Mouse (Mus musculus): ENCODE results near the gene Dalrd3. TPM values are rescaled to one million over a fixed set of nuclear protein-coding genes. Genes with fewer than 3 reads are reported as not detected.
A peak's percentile ranks its signal among the peaks of the same experiment; 100 is the strongest.
"Not testable (repeated sequence)": the region's sequence is repeated elsewhere in the genome, so short reads cannot be mapped to it uniquely, and the experiment has no call there.

Dalrd3 gene
- polyA plus RNA-seq, 1 experiment from 2014 or later = 222 TPM

- 96% methylated on average over 5 of the region's 5 CpGs for WGBS
- not testable (repeated sequence) for H3K27me3 ChIP-seq (ENCODE audit: insufficient read depth, poor library complexity, severe bottlenecking); H3K9me3 ChIP-seq; H3K27ac ChIP-seq; H3K4me1 ChIP-seq (replicated peaks); DNase-seq (ENCODE audit: low spot score); H3K4me3 ChIP-seq
- peaks cover 100% of the 10 kb centered on the region for H3K36me3 ChIP-seq
These were observed 38.2 kb downstream of the Dalrd3 start for GRCm38 (mm10) chr9:108607929-108608328.

- H3K4me3 ChIP-seq = no peak overlapping the region
- peaks cover 99% of the 10 kb centered on the region for H3K36me3 ChIP-seq
- peaks cover 3% of the 10 kb centered on the region; the same call in 1 of the 2 replicates for H3K4me1 ChIP-seq (replicated peaks)
- no peak for DNase-seq (ENCODE audit: low spot score)
- WGBS = 89% methylated on average over 4 of the region's 4 CpGs
- H3K27me3 ChIP-seq (ENCODE audit: insufficient read depth, poor library complexity, severe bottlenecking) = no peaks in the 10 kb centered on the region
- H3K9me3 ChIP-seq = no peaks in the 10 kb centered on the region
- no peak overlapping the region for H3K27ac ChIP-seq
These were observed 39.2 kb downstream of the Dalrd3 start for GRCm38 (mm10) chr9:108608889-108609288.

GRCm38 (mm10) chr9:108611488-108611887, 41.8 kb downstream of the Dalrd3 start:
- peaks cover 99% of the 10 kb centered on the region for H3K36me3 ChIP-seq
- no peak for DNase-seq (ENCODE audit: low spot score)

GRCm38 (mm10) chr9:108617301-108617700, 47.6 kb downstream of the Dalrd3 start:
- no peak for DNase-seq (ENCODE audit: low spot score)
- H3K9me3 ChIP-seq = no peaks in the 10 kb centered on the region
- H3K27ac ChIP-seq = no peak overlapping the region
- WGBS = 95% methylated on average over 1 of the region's 1 CpGs
- H3K4me1 ChIP-seq (replicated peaks) = no peaks in the 10 kb centered on the region
- H3K27me3 ChIP-seq (ENCODE audit: insufficient read depth, poor library complexity, severe bottlenecking) = no peaks in the 10 kb centered on the region
- no peak overlapping the region for H3K4me3 ChIP-seq
- H3K36me3 ChIP-seq = peaks cover 90% of the 10 kb centered on the region

More at GRCm38 (mm10) chr9:108611488-108611887, 41.8 kb downstream of the Dalrd3 start:
- Histone ChIP-seq H3K27me3 (ENCODE audit: insufficient read depth, poor library complexity, severe bottlenecking) (no peaks in the 10 kb centered on the region), H3K4me3 (no peak overlapping the region), H3K9me3 (no peaks in the 10 kb centered on the region), H3K27ac (no peak overlapping the region), H3K4me1 (replicated peaks) (no peaks in the 10 kb centered on the region)
- WGBS = 95% methylated on average over 10 of the region's 10 CpGs

MicroRNAs within 50 kb of the gene (microRNA counts, 519-probe panel; counts per million panel counts)
- microRNA mmu-miR-191 = 3,734 counts per million, percentile 87 among the panel's probes with 10 or more counts
- microRNA mmu-miR-425 = 1,255 counts per million, percentile 77 among the panel's probes with 10 or more counts

Other genes starting within 250 kb of the Dalrd3 start
- 816 and 892 TPM in 2 replicates for gene Gpx1, start 231.0 kb upstream of the Dalrd3 start, polyA plus RNA-seq (2016; fragmentation: Nextera tagmentation; extraction: Ambion mirVana)
- 124 and 128 TPM in 2 replicates for gene Usp4, start 222.0 kb upstream of the Dalrd3 start, polyA plus RNA-seq (2016; fragmentation: Nextera tagmentation; extraction: Ambion mirVana)
- gene 1700102P08Rik, start 177.1 kb upstream of the Dalrd3 start, polyA plus RNA-seq (2016; fragmentation: Nextera tagmentation; extraction: Ambion mirVana) = 0.58 and 0.69 TPM in 2 replicates
- 1.0 and 1.2 TPM in 2 replicates for gene Ccdc36, start 141.4 kb upstream of the Dalrd3 start, polyA plus RNA-seq (2016; fragmentation: Nextera tagmentation; extraction: Ambion mirVana)
- not detected in 2 replicates for gene BC048562, start 133.4 kb upstream of the Dalrd3 start, polyA plus RNA-seq (2016; fragmentation: Nextera tagmentation; extraction: Ambion mirVana)
- gene Ccdc71, start 109.4 kb upstream of the Dalrd3 start, polyA plus RNA-seq (2016; fragmentation: Nextera tagmentation; extraction: Ambion mirVana) = 56.1 and 56.9 TPM in 2 replicates
- gene Klhdc8b, start 108.3 kb upstream of the Dalrd3 start, polyA plus RNA-seq (2016; fragmentation: Nextera tagmentation; extraction: Ambion mirVana) = 29.5 and 41.3 TPM in 2 replicates
- 40.8 and 41.0 TPM in 2 replicates for gene Lamb2, start 90.2 kb upstream of the Dalrd3 start, polyA plus RNA-seq (2016; fragmentation: Nextera tagmentation; extraction: Ambion mirVana)
- gene Usp19, start 79.3 kb upstream of the Dalrd3 start, polyA plus RNA-seq (2016; fragmentation: Nextera tagmentation; extraction: Ambion mirVana) = 86.5 and 87.8 TPM in 2 replicates
- gene Qars, start 62.2 kb upstream of the Dalrd3 start, polyA plus RNA-seq (2016; fragmentation: Nextera tagmentation; extraction: Ambion mirVana) = 103 and 112 TPM in 2 replicates
- 153 and 168 TPM in 2 replicates for gene Qrich1, start 53.1 kb upstream of the Dalrd3 start, polyA plus RNA-seq (2016; fragmentation: Nextera tagmentation; extraction: Ambion mirVana)
- 185 and 214 TPM in 2 replicates for gene Impdh2, start 9.6 kb upstream of the Dalrd3 start, polyA plus RNA-seq (2016; fragmentation: Nextera tagmentation; extraction: Ambion mirVana)
- 57.0 and 69.3 TPM in 2 replicates for gene Ndufaf3, start 2.5 kb upstream of the Dalrd3 start, polyA plus RNA-seq (2016; fragmentation: Nextera tagmentation; extraction: Ambion mirVana)
- 166 and 233 TPM in 2 replicates for gene Wdr6, start 8.9 kb downstream of the Dalrd3 start, polyA plus RNA-seq (2016; fragmentation: Nextera tagmentation; extraction: Ambion mirVana)
- 7.3 and 12.2 TPM in 2 replicates for gene P4htm, start 27.8 kb downstream of the Dalrd3 start, polyA plus RNA-seq (2016; fragmentation: Nextera tagmentation; extraction: Ambion mirVana)
- gene Arih2, start 79.5 kb downstream of the Dalrd3 start, polyA plus RNA-seq (2016; fragmentation: Nextera tagmentation; extraction: Ambion mirVana) = 56.4 and 58.8 TPM in 2 replicates
- 30.0 and 33.8 TPM in 2 replicates for gene Slc25a20, start 92.2 kb downstream of the Dalrd3 start, polyA plus RNA-seq (2016; fragmentation: Nextera tagmentation; extraction: Ambion mirVana)
- 34.2 and 35.0 TPM in 2 replicates for gene Prkar2a, start 119.4 kb downstream of the Dalrd3 start, polyA plus RNA-seq (2016; fragmentation: Nextera tagmentation; extraction: Ambion mirVana)
- gene Ip6k2, start 213.9 kb downstream of the Dalrd3 start, polyA plus RNA-seq (2016; fragmentation: Nextera tagmentation; extraction: Ambion mirVana) = 87.2 and 117 TPM in 2 replicates
- 14.9 and 16.2 TPM in 2 replicates for gene Nckipsd, start 238.5 kb downstream of the Dalrd3 start, polyA plus RNA-seq (2016; fragmentation: Nextera tagmentation; extraction: Ambion mirVana)